Mouse (Mus musculus) lung, postnatal 36 days (tissue): ENCODE measurements at regions not wholly inside any gene's neighbourhood (a gene's known extent, or its start where the extent isn't known, plus 50 kb on each side); places are given as distances from the start of the nearest gene placed in this dataset.

Experiments
- DNase-seq: peaks from one replicate; pipeline ENCODE4 v3.0.0; 2022; ENCODE audit warnings: mixed read lengths

- DNase-seq = no peak
Observed at GRCm38 (mm10) chr7:92984701-92985682, 94.7 kb upstream of the Fam181b start.

- DNase-seq = no peak
Observed at GRCm38 (mm10) chr7:92985683-92986070, 94.0 kb upstream of the Fam181b start.

GRCm38 (mm10) chr7:92998886-92999285 lies 80.8 kb upstream of the Fam181b start:
- no peak for DNase-seq

- DNase-seq = peak; percentile 19
Observed at GRCm38 (mm10) chr7:93006694-93007231, 72.9 kb upstream of the Fam181b start.

GRCm38 (mm10) chr7:93007721-93008120 lies 71.9 kb upstream of the Fam181b start:
- no peak for DNase-seq

GRCm38 (mm10) chr7:93019390-93019789 lies 60.3 kb upstream of the Fam181b start:
- no peak for DNase-seq

- no peak for DNase-seq
Observed at GRCm38 (mm10) chr7:93023489-93024130, 56.1 kb upstream of the Fam181b start.

GRCm38 (mm10) chr7:93026231-93026630 lies 53.4 kb upstream of the Fam181b start:
- DNase-seq = no peak
